Mouse (Mus musculus): ENCODE results near the gene Ccl25. TPM values are rescaled to one million over a fixed set of nuclear protein-coding genes. Genes with fewer than 3 reads are reported as not detected.
"Not testable (repeated sequence)": the region's sequence is repeated elsewhere in the genome, so short reads cannot be mapped to it uniquely, and the experiment has no call there.

Ccl25 gene
- polyA plus RNA-seq, 1 experiment from 2014 or later: 17.2 TPM

DNA sequence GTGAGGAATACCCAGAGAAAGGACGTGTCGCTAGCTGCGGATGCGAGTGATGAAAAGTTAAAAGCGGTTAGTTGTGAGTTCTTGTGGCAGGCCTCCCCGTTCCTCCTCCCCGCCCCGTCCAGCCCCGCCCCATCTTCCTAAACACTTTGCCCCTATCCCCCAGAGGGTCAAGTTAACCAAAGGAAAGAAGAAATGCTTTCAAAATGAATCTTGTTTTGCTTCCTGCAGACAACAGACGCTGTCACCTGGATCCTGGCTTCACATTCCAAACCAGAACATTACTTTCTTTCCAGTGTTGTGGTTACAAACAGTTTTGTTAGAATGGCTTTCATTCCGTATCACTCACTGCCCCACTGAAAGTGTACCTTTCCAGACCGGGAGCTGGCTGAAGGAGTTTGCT lies 23.3 kb downstream of the Ccl25 start:
- Histone ChIP-seq H3K4me3 (replicated peaks) (no peak overlapping the region), H3K36me3 (no peaks in the 10 kb centered on the region), H3K27me3 (no peaks in the 10 kb centered on the region), H3K27ac (no peak overlapping the region), H3K9me3 (replicated peaks) (no peaks in the 10 kb centered on the region), H3K4me2 (peak overlapping the region; percentile 45), H3K9ac (no peak overlapping the region), H3K4me1 (peaks cover 3% of the 10 kb centered on the region; the same call in 1 of the 2 replicates)
- no peak for ATAC-seq (replicated peaks; ENCODE audit: low FRiP score)
- WGBS: 33% methylated on average over 12 of the region's 12 CpGs

DNA sequence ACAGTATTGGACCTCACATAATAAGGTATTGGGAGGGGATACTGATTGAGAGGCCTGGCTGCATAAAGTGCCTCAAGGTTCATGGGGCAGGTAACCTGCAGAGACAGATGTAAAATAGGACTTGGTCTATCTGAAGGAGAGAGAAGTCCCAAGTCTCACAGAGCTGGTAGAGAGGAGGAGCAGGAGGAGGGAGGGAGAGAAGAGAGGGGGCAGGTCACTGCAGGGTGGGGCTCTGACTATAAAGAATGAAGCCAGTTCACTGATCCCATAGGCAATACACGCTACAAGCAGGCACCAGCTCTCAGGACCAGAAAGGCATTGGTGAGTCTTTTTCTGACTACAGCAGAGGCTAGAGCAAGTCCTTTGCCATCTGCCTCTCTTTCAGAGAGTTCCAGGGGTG lies 24.3 kb downstream of the Ccl25 start:
- 58% methylated on average over 1 of the region's 1 CpGs for WGBS
- Histone ChIP-seq H3K9me3 (replicated peaks) (no peaks in the 10 kb centered on the region), H3K4me3 (replicated peaks) (no peak overlapping the region), H3K36me3 (no peaks in the 10 kb centered on the region), H3K9ac (no peak overlapping the region), H3K27me3 (no peaks in the 10 kb centered on the region), H3K27ac (no peak overlapping the region), H3K4me2 (no peak overlapping the region), H3K4me1 (peaks cover 3% of the 10 kb centered on the region; the same call in 1 of the 2 replicates)
- ATAC-seq (replicated peaks; ENCODE audit: low FRiP score): no peak

DNA sequence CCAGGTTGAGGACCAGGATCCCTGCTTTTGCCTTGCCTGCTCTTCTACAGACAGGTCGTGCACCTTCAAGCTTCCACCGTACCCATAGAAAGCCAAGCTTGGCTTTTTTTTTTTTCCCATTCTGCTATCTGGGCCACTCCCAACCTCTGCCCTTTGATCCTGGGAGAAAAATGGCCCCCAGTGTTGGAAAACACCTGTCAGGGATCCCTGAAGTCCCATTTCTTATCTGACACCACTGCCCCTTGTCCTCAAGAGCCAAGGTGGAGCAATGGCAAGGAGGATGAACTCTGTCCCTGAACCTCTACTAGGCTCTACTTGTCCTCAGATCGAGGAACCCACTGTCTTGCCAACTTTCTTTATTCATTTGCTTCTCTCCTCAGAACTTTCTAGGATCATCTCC lies 25.6 kb downstream of the Ccl25 start:
- H3K36me3 ChIP-seq: no peaks in the 10 kb centered on the region
- H3K4me2 ChIP-seq: no peak overlapping the region
- ATAC-seq (replicated peaks; ENCODE audit: low FRiP score): no peak
- H3K9ac ChIP-seq: no peak overlapping the region
- WGBS: 94% methylated on average over 3 of the region's 3 CpGs
- peaks cover 3% of the 10 kb centered on the region; the same call in 1 of the 2 replicates for H3K4me1 ChIP-seq
- no peaks in the 10 kb centered on the region for H3K27me3 ChIP-seq
- H3K4me3 ChIP-seq (replicated peaks): no peak overlapping the region
- H3K27ac ChIP-seq: no peak overlapping the region
- H3K9me3 ChIP-seq (replicated peaks): no peaks in the 10 kb centered on the region

DNA sequence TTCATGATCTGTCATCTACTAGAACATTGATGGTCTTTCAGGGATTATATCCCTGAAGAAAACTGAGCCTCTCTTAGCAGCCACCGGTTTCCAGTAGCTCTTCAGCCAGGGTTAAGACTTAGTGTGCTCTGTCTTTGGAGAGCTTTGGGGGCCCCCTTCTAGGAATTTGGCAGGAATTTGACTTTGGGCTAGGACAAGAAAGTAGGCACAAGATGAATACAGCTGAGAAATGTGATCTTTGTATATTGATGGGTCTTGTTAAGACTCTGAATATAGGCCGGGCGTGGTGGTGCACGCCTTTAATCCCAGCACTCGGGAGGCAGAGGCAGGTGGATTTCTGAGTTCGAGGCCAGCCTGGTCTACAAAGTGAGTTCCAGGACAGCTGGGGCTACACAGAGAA lies 27.6 kb downstream of the Ccl25 start:
- H3K27me3 ChIP-seq; H3K4me3 ChIP-seq (replicated peaks); H3K4me2 ChIP-seq; H3K36me3 ChIP-seq; H3K4me1 ChIP-seq; H3K9me3 ChIP-seq (replicated peaks); ATAC-seq (replicated peaks; ENCODE audit: low FRiP score); H3K27ac ChIP-seq; H3K9ac ChIP-seq: not testable (repeated sequence)
- WGBS: 90% methylated on average over 6 of the region's 6 CpGs

DNA sequence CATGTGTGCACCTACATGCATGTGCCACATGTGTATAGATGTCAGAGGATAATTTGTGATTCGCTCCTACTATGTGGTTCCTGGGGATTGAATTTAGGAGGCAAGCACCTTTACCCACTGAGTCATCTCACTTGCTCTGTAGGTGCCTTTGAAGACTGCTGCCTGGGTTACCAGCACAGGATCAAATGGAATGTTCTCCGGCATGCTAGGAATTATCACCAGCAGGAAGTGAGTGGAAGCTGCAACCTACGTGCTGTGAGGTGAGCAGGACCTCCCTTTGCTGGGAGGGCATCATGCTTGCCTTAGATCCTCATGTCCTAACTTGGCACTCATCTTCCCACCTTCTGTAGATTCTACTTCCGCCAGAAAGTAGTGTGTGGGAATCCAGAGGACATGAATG lies 28.7 kb downstream of the Ccl25 start:
- Histone ChIP-seq H3K4me2 (no peak overlapping the region), H3K27me3 (no peaks in the 10 kb centered on the region), H3K4me3 (replicated peaks) (no peak overlapping the region), H3K9me3 (replicated peaks) (no peaks in the 10 kb centered on the region), H3K4me1 (no peaks in the 10 kb centered on the region), H3K27ac (no peak overlapping the region), H3K36me3 (no peaks in the 10 kb centered on the region), H3K9ac (no peak overlapping the region)
- 82% methylated on average over 4 of the region's 4 CpGs for WGBS
- no peak for ATAC-seq (replicated peaks; ENCODE audit: low FRiP score)

DNA sequence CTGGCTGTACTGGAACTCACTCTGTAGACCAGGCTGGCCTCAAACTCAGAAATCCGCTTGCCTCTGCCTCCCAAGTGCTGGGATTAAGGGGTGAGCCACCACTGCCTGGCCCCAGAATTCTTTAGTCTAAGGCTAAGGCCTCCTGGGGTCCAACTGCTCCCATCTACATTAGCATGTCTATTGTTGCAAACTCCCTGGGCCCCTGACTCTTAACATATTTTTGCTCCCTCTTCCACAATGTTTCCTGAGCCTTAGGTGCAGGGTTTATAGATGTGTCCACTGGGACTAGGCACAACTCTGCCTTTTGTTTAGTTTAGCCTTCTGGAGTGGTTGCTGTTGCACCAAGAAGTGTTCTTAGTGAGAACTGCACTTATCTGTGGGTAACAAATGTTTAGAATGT lies 29.5 kb downstream of the Ccl25 start:
- no peak for ATAC-seq (replicated peaks; ENCODE audit: low FRiP score)
- no peak overlapping the region for H3K27ac ChIP-seq
- H3K9ac ChIP-seq: no peak overlapping the region
- H3K4me1 ChIP-seq: no peaks in the 10 kb centered on the region
- H3K27me3 ChIP-seq: no peaks in the 10 kb centered on the region
- no peaks in the 10 kb centered on the region for H3K9me3 ChIP-seq (replicated peaks)
- H3K36me3 ChIP-seq: no peaks in the 10 kb centered on the region
- WGBS: 79% methylated on average over 1 of the region's 1 CpGs
- no peak overlapping the region for H3K4me2 ChIP-seq
- no peak overlapping the region for H3K4me3 ChIP-seq (replicated peaks)

DNA sequence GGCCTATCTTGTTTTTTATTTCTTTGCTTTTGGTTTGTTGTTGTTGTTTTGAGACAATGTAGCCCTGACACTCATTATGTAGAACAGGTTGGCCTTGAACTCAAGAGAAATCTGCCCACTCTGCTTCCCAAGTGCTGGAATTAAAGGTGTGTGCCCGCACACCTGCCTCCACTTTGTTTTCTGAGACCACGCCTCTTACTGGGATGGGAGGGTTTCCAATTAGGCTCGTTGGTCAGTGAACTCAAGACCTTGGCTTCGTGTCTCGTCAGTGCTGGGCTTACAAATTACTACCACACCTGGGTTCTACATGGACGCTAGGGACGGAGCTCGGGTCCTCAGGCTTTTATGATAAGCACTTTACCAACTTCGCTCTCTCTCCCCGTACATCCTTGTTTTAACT lies 30.4 kb downstream of the Ccl25 start:
- ATAC-seq (replicated peaks; ENCODE audit: low FRiP score): no peak
- no peak overlapping the region for H3K4me3 ChIP-seq (replicated peaks)
- H3K4me1 ChIP-seq: no peaks in the 10 kb centered on the region
- H3K27me3 ChIP-seq: no peaks in the 10 kb centered on the region
- H3K9ac ChIP-seq: no peak overlapping the region
- no peaks in the 10 kb centered on the region for H3K36me3 ChIP-seq
- H3K9me3 ChIP-seq (replicated peaks): no peaks in the 10 kb centered on the region
- no peak overlapping the region for H3K4me2 ChIP-seq
- no peak overlapping the region for H3K27ac ChIP-seq
- 88% methylated on average over 10 of the region's 10 CpGs for WGBS

DNA sequence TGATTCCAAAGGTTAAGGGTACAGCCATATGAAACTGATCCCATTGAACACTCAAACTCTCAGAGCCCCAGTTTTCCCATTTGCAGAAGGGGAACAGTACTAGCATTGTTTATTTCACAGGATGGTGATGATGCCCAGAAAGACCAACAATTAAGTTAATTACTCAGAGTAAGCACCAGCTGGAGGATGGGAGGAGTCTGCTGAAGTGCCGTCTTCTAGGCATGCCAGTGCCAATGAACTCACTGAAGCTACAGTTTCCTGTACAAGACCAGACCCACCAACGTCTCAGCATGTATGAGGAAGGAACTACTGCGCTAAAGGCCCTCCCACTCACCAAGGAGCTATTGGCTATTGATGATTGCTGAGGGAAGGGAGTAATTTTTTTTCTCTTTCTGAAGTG lies 34.4 kb downstream of the Ccl25 start:
- Histone ChIP-seq H3K4me3 (replicated peaks) (no peak overlapping the region), H3K27me3 (no peaks in the 10 kb centered on the region), H3K4me2 (no peak overlapping the region), H3K9me3 (replicated peaks) (no peaks in the 10 kb centered on the region), H3K27ac (no peak overlapping the region), H3K9ac (no peak overlapping the region), H3K4me1 (no peaks in the 10 kb centered on the region), H3K36me3 (no peaks in the 10 kb centered on the region)
- 65% methylated on average over 3 of the region's 3 CpGs for WGBS
- no peak for ATAC-seq (replicated peaks; ENCODE audit: low FRiP score)

DNA sequence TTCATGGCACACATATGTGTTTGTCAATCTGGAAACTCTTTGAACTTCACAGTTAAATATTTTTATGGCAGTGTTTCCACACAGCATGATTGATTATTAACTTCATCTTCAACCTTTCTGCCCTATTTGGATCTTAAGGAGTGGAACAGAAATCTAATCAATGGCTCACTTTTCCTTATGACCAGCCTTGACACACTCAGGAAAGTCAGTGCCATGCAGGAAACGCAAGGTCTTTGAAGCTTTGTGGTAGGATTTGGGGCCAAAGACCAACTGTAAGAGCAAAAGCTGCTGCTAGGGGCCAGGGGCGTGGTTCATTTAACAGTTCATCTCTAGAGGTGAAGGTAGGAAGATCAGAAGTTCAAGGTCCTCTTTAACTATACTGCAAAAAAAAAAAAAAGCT lies 35.9 kb downstream of the Ccl25 start:
- Histone ChIP-seq H3K4me1 (no peaks in the 10 kb centered on the region), H3K27ac (no peak overlapping the region), H3K36me3 (no peaks in the 10 kb centered on the region), H3K9ac (no peak overlapping the region), H3K27me3 (no peaks in the 10 kb centered on the region), H3K9me3 (replicated peaks) (no peaks in the 10 kb centered on the region), H3K4me3 (replicated peaks) (no peak overlapping the region), H3K4me2 (no peak overlapping the region)
- ATAC-seq (replicated peaks; ENCODE audit: low FRiP score): no peak
- WGBS: 81% methylated on average over 2 of the region's 2 CpGs

DNA sequence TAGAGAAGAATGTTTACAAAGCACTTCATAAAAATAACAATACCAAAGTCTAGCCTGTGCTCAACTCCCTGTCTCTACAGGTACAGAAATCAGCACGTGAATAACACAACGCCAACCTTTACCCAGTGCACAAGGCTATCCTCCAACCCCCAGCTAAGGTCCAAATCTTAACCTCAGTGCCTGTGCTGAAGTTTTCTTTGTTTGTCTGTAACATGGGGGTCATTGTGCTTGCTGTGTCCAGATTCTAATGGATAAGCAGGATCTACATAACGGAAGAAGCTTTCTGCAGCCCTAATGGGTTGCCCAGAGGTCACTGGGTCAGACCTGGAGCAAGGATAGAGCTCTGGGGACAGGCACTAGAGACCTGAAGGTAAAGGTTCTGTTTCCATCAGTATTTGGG lies 41.2 kb downstream of the Ccl25 start:
- no peak for ATAC-seq (replicated peaks; ENCODE audit: low FRiP score)
- Histone ChIP-seq H3K27ac (no peak overlapping the region), H3K4me2 (no peak overlapping the region), H3K36me3 (no peaks in the 10 kb centered on the region), H3K9me3 (replicated peaks) (no peaks in the 10 kb centered on the region), H3K4me3 (replicated peaks) (no peak overlapping the region), H3K27me3 (no peaks in the 10 kb centered on the region), H3K9ac (no peak overlapping the region), H3K4me1 (no peaks in the 10 kb centered on the region)
- WGBS: 83% methylated on average over 3 of the region's 3 CpGs

DNA sequence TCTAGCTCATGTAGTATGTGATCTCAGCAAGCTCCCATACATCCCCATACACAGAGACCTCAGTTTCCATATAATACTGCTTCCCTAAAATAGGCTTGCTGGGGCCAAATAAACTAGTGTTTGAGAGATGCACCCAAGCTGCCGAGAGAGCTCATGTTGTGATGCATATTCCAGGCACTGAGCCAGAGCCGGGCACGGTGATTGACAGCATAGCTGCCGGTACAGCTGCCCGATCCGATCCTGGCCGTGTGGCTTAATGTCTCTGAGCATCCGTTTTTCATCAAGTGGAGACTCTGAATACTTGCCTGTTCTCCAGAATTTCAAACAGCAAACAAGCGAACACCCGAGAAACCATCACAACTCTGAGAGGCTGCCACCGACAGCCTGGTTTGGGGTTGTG lies 42.8 kb downstream of the Ccl25 start:
- Histone ChIP-seq H3K9me3 (replicated peaks) (no peaks in the 10 kb centered on the region), H3K4me1 (no peaks in the 10 kb centered on the region), H3K27me3 (no peaks in the 10 kb centered on the region), H3K9ac (no peak overlapping the region), H3K4me2 (no peak overlapping the region), H3K36me3 (no peaks in the 10 kb centered on the region), H3K4me3 (replicated peaks) (no peak overlapping the region), H3K27ac (no peak overlapping the region)
- ATAC-seq (replicated peaks; ENCODE audit: low FRiP score): no peak
- WGBS: 86% methylated on average over 11 of the region's 11 CpGs

DNA sequence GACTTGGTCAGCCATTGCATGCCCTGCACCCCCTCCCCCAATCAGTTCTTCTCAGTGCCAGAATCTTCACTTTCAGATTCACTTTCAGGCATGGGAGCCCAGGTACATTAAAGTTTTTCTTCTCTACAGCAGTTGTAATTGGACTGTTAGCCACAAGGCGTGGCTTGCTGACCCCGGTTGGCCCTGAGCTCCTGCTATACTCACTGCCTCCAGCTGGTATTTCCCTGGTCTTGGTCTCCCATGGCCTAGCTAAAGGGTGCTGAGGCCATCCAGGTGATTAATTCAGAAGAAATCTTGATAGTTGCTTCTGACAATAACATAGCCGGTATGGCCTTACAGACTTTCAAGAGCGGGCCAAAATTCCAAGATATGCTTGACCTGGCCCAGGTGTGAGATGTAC lies 43.5 kb downstream of the Ccl25 start:
- Histone ChIP-seq H3K4me1 (no peaks in the 10 kb centered on the region), H3K4me2 (no peak overlapping the region), H3K27ac (no peak overlapping the region), H3K4me3 (replicated peaks) (no peak overlapping the region), H3K9me3 (replicated peaks) (no peaks in the 10 kb centered on the region), H3K27me3 (no peaks in the 10 kb centered on the region), H3K36me3 (no peaks in the 10 kb centered on the region), H3K9ac (no peak overlapping the region)
- WGBS: 81% methylated on average over 4 of the region's 4 CpGs
- no peak for ATAC-seq (replicated peaks; ENCODE audit: low FRiP score)

DNA sequence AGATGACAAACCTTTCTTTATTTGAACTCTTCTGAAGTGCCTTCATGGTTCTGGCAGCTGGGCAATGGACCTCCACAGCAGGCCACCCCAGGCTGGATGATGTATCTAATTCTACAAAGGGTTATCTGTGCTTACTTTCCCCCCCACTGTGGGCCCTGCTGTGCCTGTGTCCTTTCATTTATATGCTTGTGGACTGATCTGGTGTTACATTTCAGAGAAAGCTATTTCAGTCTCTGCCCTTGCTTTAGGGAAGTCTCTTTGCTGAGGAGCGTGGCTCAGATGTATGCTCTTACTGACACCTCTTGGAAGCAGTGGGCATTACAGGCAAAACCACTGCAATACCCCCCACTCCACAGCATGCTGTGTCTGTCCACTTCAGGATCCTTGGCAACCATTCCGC lies 45.1 kb downstream of the Ccl25 start:
- Histone ChIP-seq H3K4me3 (replicated peaks) (no peak overlapping the region), H3K27ac (no peak overlapping the region), H3K36me3 (no peaks in the 10 kb centered on the region), H3K9me3 (replicated peaks) (no peaks in the 10 kb centered on the region), H3K27me3 (no peaks in the 10 kb centered on the region), H3K4me2 (no peak overlapping the region), H3K9ac (no peak overlapping the region), H3K4me1 (no peaks in the 10 kb centered on the region)
- ATAC-seq (replicated peaks; ENCODE audit: low FRiP score): no peak
- 32% methylated on average over 2 of the region's 2 CpGs for WGBS

All from kidney, embryonic 15.5 days (tissue).